Mouse (Mus musculus) stomach, postnatal 0 days (tissue): ENCODE measurements at regions not wholly inside any gene's neighbourhood (a gene's known extent, or its start where the extent isn't known, plus 50 kb on each side); places are given as distances from the start of the nearest gene placed in this dataset.

Experiments
- CTCF ChIP-seq: IDR thresholded peaks from 2 replicates; pipeline ENCODE4 v1.5.1; 2016; ENCODE audit warnings: antibody characterized with exemption, low read depth, mild to moderate bottlenecking, moderate library complexity
- EP300 ChIP-seq: optimal IDR thresholded peaks from 2 replicates; pipeline ENCODE3; 2016; ENCODE audit warnings: antibody characterized with exemption

DNA sequence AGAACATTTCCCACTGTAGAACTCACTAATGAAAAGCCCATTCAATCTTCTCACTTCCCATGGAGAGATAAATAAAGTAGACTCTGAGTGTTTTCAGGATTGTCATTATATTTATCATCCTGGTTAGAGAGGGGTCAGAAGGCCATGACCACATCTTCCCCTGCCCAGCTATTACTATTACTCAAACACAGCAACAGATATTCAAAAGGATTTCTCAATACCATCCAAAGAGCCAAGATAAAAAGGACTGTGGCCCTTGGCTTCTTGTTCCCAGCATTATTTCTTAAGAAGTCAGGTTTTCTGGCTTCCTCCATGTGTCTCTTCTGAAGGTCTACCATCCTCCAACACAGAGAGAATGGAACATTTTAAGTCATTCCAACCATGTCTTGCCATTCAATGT is 199.6 kb upstream of the Egflam start:
- TF ChIP-seq CTCF (no peak), EP300 (no peak)
